Mouse (Mus musculus): ENCODE measurements around the gene Olfr430. TPM values are rescaled to one million over a fixed set of nuclear protein-coding genes. Genes with fewer than 3 reads are reported as not detected.

The Olfr430 gene
- polyA plus RNA-seq, 2 experiments, result not detected

DNA sequence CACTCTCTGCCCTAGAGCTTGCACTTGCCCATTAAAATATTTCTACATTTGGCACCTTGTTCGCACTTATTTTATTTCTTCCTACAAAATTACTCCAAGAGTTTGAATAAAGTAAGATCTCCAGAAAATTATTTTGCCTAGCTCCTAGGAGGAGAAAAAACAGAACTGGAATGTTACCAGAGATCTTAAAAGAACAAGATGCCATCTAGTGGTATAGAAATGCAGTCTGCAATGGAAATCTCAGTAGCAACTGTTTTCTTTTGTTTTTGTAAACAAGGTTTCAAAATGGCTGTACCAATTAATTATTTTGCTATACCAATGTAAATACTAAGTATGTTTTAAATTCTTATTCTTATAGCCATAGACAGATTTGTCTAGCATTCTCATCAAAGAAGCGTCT, 37.3 kb downstream of the Olfr430 start:
- H3K27me3 ChIP-seq (ENCODE audit: control insufficient read depth, insufficient read depth, low read length), result no peaks in the 10 kb centered on the region
- H3K36me3 ChIP-seq (replicated peaks; ENCODE audit: control insufficient read depth, insufficient read depth, low read depth), result no peaks in the 10 kb centered on the region
- WGBS (ENCODE audit: insufficient replicate concordance), result 35% methylated on average over 2 of the region's 2 CpGs
- no peak overlapping the region for H3K4me3 ChIP-seq (ENCODE audit: insufficient read depth in 1 of 2, low read depth in 2 of 2, low read length in 2 of 2)
- ATAC-seq (ENCODE audit: insufficient read depth) (no peak), DNase-seq (ENCODE audit: low read depth in 3 of 3, low spot score in 3 of 3) (no peak)
- no peaks in the 10 kb centered on the region for H3K9me3 ChIP-seq (ENCODE audit: control insufficient read depth, low read length)
- no peak overlapping the region for H3K4me2 ChIP-seq (ENCODE audit: low read depth)
- H3K4me1 ChIP-seq (replicated peaks; ENCODE audit: control insufficient read depth in 2 of 2, insufficient read depth in 2 of 2, low read length in 1 of 2), result no peaks in the 10 kb centered on the region
- no peak for TF ChIP-seq CTCF (IDR thresholded peaks at IDR 0.05; ENCODE audit: low read depth)
- TF ChIP-seq EP300 (IDR thresholded peaks at IDR 0.05; ENCODE audit: low read depth), result no peak
- no peak overlapping the region for H3K9ac ChIP-seq (replicated peaks)
- no peak overlapping the region for H3K27ac ChIP-seq

GRCm38 (mm10) chr1:174121062-174121461, 54.7 kb downstream of the Olfr430 start, which contains the start of gene Olfr231:
TSS of gene Olfr231 (minus strand) at chr1:174121162.
- Histone ChIP-seq H3K27me3 (ENCODE audit: control insufficient read depth, insufficient read depth, low read length) (no peaks in the 10 kb centered on the region), H3K27ac (no peak within 1 kb of the TSS), H3K4me1 (replicated peaks; ENCODE audit: control insufficient read depth in 2 of 2, insufficient read depth in 2 of 2, low read length in 1 of 2) (no peaks in the 10 kb centered on the region), H3K9me3 (ENCODE audit: control insufficient read depth, low read length) (no peaks in the 10 kb centered on the region), H3K36me3 (replicated peaks; ENCODE audit: control insufficient read depth, insufficient read depth, low read depth) (no peaks in the 10 kb centered on the region), H3K4me3 (ENCODE audit: insufficient read depth in 1 of 2, low read depth in 2 of 2, low read length in 2 of 2) (no peak within 1 kb of the TSS), H3K4me2 (ENCODE audit: low read depth) (no peak within 1 kb of the TSS), H3K9ac (replicated peaks) (no peak within 1 kb of the TSS)
- WGBS (ENCODE audit: insufficient replicate concordance), result 45% methylated on average over 2 of the region's 2 CpGs
- ATAC-seq (ENCODE audit: insufficient read depth) (no peak), DNase-seq (ENCODE audit: low read depth in 3 of 3, low spot score in 3 of 3) (no peak)
- TF ChIP-seq EP300 (IDR thresholded peaks at IDR 0.05; ENCODE audit: low read depth), result no peak
- no peak for TF ChIP-seq CTCF (IDR thresholded peaks at IDR 0.05; ENCODE audit: low read depth)

Other genes with a start within 250 kb of the Olfr430 start
- gene Ifi211, start 153.6 kb upstream of the Olfr430 start, polyA plus RNA-seq (2012; rRNA removed), result 0.61 and 1.2 TPM in 2 replicates
- 1.5 and 1.6 TPM in 2 replicates for gene Ifi211, start 153.6 kb upstream of the Olfr430 start, polyA plus RNA-seq (2014; fragmentation: Nextera tagmentation; extraction: Ambion mirVana)
- 1.0 and 2.6 TPM in 2 replicates for gene Mndal, start 124.1 kb upstream of the Olfr430 start, polyA plus RNA-seq (2012; rRNA removed)
- gene Mndal, start 124.1 kb upstream of the Olfr430 start, polyA plus RNA-seq (2014; fragmentation: Nextera tagmentation; extraction: Ambion mirVana), result 2.0 and 2.8 TPM in 2 replicates
- 1.1 and 1.4 TPM in 2 replicates for gene Ifi203, start 123.9 kb upstream of the Olfr430 start, polyA plus RNA-seq (2012; rRNA removed)
- 2.1 and 2.9 TPM in 2 replicates for gene Ifi203, start 123.9 kb upstream of the Olfr430 start, polyA plus RNA-seq (2014; fragmentation: Nextera tagmentation; extraction: Ambion mirVana)
- not detected in 2 replicates for gene Ifi202b, start 83.9 kb upstream of the Olfr430 start, polyA plus RNA-seq (2012; rRNA removed)
- gene Ifi202b, start 83.9 kb upstream of the Olfr430 start, polyA plus RNA-seq (2014; fragmentation: Nextera tagmentation; extraction: Ambion mirVana), result not detected in 2 replicates
- 0.24 and 0.28 TPM in 2 replicates for gene Ifi205, start 34.8 kb upstream of the Olfr430 start, polyA plus RNA-seq (2012; rRNA removed)
- gene Ifi205, start 34.8 kb upstream of the Olfr430 start, polyA plus RNA-seq (2014; fragmentation: Nextera tagmentation; extraction: Ambion mirVana), result 0.67 and 0.68 TPM in 2 replicates
- gene Olfr433, start 25.9 kb upstream of the Olfr430 start, polyA plus RNA-seq (2012; rRNA removed), result 0.06 and 0.10 TPM in 2 replicates
- 0.03 and 0.08 TPM in 2 replicates for gene Olfr433, start 25.9 kb upstream of the Olfr430 start, polyA plus RNA-seq (2014; fragmentation: Nextera tagmentation; extraction: Ambion mirVana)
- gene Olfr432, start 17.4 kb upstream of the Olfr430 start, polyA plus RNA-seq (2012; rRNA removed), result not detected in 2 replicates
- not detected in 2 replicates for gene Olfr432, start 17.4 kb upstream of the Olfr430 start, polyA plus RNA-seq (2014; fragmentation: Nextera tagmentation; extraction: Ambion mirVana)
- gene Olfr429, start 17.7 kb downstream of the Olfr430 start, polyA plus RNA-seq (2012; rRNA removed), result not detected in 2 replicates
- not detected in 2 replicates for gene Olfr429, start 17.7 kb downstream of the Olfr430 start, polyA plus RNA-seq (2014; fragmentation: Nextera tagmentation; extraction: Ambion mirVana)
- gene Olfr427, start 30.3 kb downstream of the Olfr430 start, polyA plus RNA-seq (2012; rRNA removed), result not detected in 2 replicates
- gene Olfr427, start 30.3 kb downstream of the Olfr430 start, polyA plus RNA-seq (2014; fragmentation: Nextera tagmentation; extraction: Ambion mirVana), result not detected in 2 replicates
- not detected in 2 replicates for gene Olfr231, start 54.6 kb downstream of the Olfr430 start, polyA plus RNA-seq (2012; rRNA removed)
- gene Olfr231, start 54.6 kb downstream of the Olfr430 start, polyA plus RNA-seq (2014; fragmentation: Nextera tagmentation; extraction: Ambion mirVana), result not detected in 2 replicates
- gene Olfr424, start 64.9 kb downstream of the Olfr430 start, polyA plus RNA-seq (2012; rRNA removed), result not detected in 2 replicates
- gene Olfr424, start 64.9 kb downstream of the Olfr430 start, polyA plus RNA-seq (2014; fragmentation: Nextera tagmentation; extraction: Ambion mirVana), result not detected in 2 replicates
- not detected in 2 replicates for gene Olfr420, start 89.0 kb downstream of the Olfr430 start, polyA plus RNA-seq (2012; rRNA removed)
- 0.30 and 1.1 TPM in 2 replicates for gene Olfr420, start 89.0 kb downstream of the Olfr430 start, polyA plus RNA-seq (2014; fragmentation: Nextera tagmentation; extraction: Ambion mirVana)
- gene Spta1, start 106.2 kb downstream of the Olfr430 start, polyA plus RNA-seq (2012; rRNA removed), result 23.1 and 38.7 TPM in 2 replicates
- gene Spta1, start 106.2 kb downstream of the Olfr430 start, polyA plus RNA-seq (2014; fragmentation: Nextera tagmentation; extraction: Ambion mirVana), result 45.0 and 49.1 TPM in 2 replicates
- gene Olfr419, start 185.5 kb downstream of the Olfr430 start, polyA plus RNA-seq (2012; rRNA removed), result not detected in 2 replicates
- 0.16 and 0.27 TPM in 2 replicates for gene Olfr419, start 185.5 kb downstream of the Olfr430 start, polyA plus RNA-seq (2014; fragmentation: Nextera tagmentation; extraction: Ambion mirVana)

Measured in liver, embryonic 14.5 days (tissue).